Mouse (Mus musculus): ENCODE data around the gene Shroom1. TPM values are rescaled to one million over a fixed set of nuclear protein-coding genes. Genes with fewer than 3 reads are reported as not detected.
"Not testable (repeated sequence)": the region's sequence is repeated elsewhere in the genome, so short reads cannot be mapped to it uniquely, and the experiment has no call there.

Gene Shroom1
- polyA plus RNA-seq (2015; fragmentation: Nextera tagmentation; extraction: Ambion mirVana), result 1.7 and 2.3 TPM in 2 replicates

GRCm38 (mm10) chr11:53456474-53457371 is at the start of gene Shroom1, which contains the start of gene Gm10447:
Gene Shroom1 (plus strand): TSS chr11:53457205.
Gene Gm10447 (minus strand): TSS chr11:53457110.
- Histone ChIP-seq H3K27me3 (peaks cover 25% of the 10 kb centered on the region), H3K9ac (peak within 1 kb of the TSS; percentile 60), H3K36me3 (no peaks in the 10 kb centered on the region), H3K4me3 (replicated peaks) (peak within 1 kb of the TSS; percentile 58), H3K4me1 (peaks cover 18% of the 10 kb centered on the region), H3K9me3 (replicated peaks) (no peaks in the 10 kb centered on the region), H3K27ac (0 out of 2 replicates have a peak within 1 kb of the TSS, but pooled peaks have one; percentile 46), H3K4me2 (peak within 1 kb of the TSS; percentile 97)
- peak; percentile 92 for ATAC-seq (replicated peaks; ENCODE audit: low FRiP score)
- 2% methylated on average over 42 of the region's 42 CpGs for WGBS

- H3K36me3 ChIP-seq, result peaks cover 93% of the 10 kb centered on the region
- no peaks in the 10 kb centered on the region for H3K27me3 ChIP-seq
Measured at GRCm38 (mm10) chr11:53411738-53412137, 45.3 kb upstream of the Shroom1 start.

GRCm38 (mm10) chr11:53413871-53414270 is 43.1 kb upstream of the Shroom1 start:
- no peak overlapping the region for H3K4me2 ChIP-seq
- H3K27me3 ChIP-seq, result no peaks in the 10 kb centered on the region
- H3K36me3 ChIP-seq, result peaks cover 95% of the 10 kb centered on the region
- ATAC-seq (replicated peaks; ENCODE audit: low FRiP score), result no peak
- H3K27ac ChIP-seq, result no peak overlapping the region
- H3K4me3 ChIP-seq (replicated peaks), result no peak overlapping the region
- 92% methylated on average over 4 of the region's 4 CpGs for WGBS
- H3K9ac ChIP-seq, result no peak overlapping the region
- no peaks in the 10 kb centered on the region for H3K4me1 ChIP-seq
- no peaks in the 10 kb centered on the region for H3K9me3 ChIP-seq (replicated peaks)

More at GRCm38 (mm10) chr11:53411738-53412137, 45.3 kb upstream of the Shroom1 start:
- Histone ChIP-seq H3K4me3 (replicated peaks) (no peak overlapping the region), H3K27ac (no peak overlapping the region), H3K9ac (no peak overlapping the region), H3K9me3 (replicated peaks) (no peaks in the 10 kb centered on the region), H3K4me2 (no peak overlapping the region), H3K4me1 (no peaks in the 10 kb centered on the region)
- ATAC-seq (replicated peaks; ENCODE audit: low FRiP score), result no peak

- Histone ChIP-seq H3K9ac (no peak overlapping the region), H3K27me3 (no peaks in the 10 kb centered on the region), H3K27ac (no peak overlapping the region), H3K4me3 (replicated peaks) (no peak overlapping the region), H3K9me3 (replicated peaks) (no peaks in the 10 kb centered on the region), H3K4me1 (no peaks in the 10 kb centered on the region), H3K4me2 (no peak overlapping the region), H3K36me3 (peaks cover 81% of the 10 kb centered on the region)
- no peak for ATAC-seq (replicated peaks; ENCODE audit: low FRiP score)
Measured at GRCm38 (mm10) chr11:53418048-53418447, 39.0 kb upstream of the Shroom1 start.

- WGBS, result 88% methylated on average over 4 of the region's 4 CpGs
- H3K4me1 ChIP-seq, result no peaks in the 10 kb centered on the region
- H3K4me3 ChIP-seq (replicated peaks), result no peak within 1 kb of the TSS
- H3K36me3 ChIP-seq, result peaks cover 42% of the 10 kb centered on the region
- no peak for ATAC-seq (replicated peaks; ENCODE audit: low FRiP score)
- H3K27ac ChIP-seq, result no peak within 1 kb of the TSS
- no peaks in the 10 kb centered on the region for H3K9me3 ChIP-seq (replicated peaks)
- no peaks in the 10 kb centered on the region for H3K27me3 ChIP-seq
- no peak within 1 kb of the TSS for H3K4me2 ChIP-seq
- no peak within 1 kb of the TSS for H3K9ac ChIP-seq
Measured at GRCm38 (mm10) chr11:53423036-53423435, 34.0 kb upstream of the Shroom1 start, which contains the start of gene Leap2. Gene Leap2 (minus strand): TSS chr11:53423170.

- no peak overlapping the region for H3K9ac ChIP-seq
- H3K36me3 ChIP-seq, result peaks cover 39% of the 10 kb centered on the region
- 75% methylated on average over 2 of the region's 2 CpGs for WGBS
- ATAC-seq (replicated peaks; ENCODE audit: low FRiP score), result no peak
- H3K27me3 ChIP-seq, result no peaks in the 10 kb centered on the region
- H3K4me1 ChIP-seq, result peaks cover 7% of the 10 kb centered on the region
- no peaks in the 10 kb centered on the region for H3K9me3 ChIP-seq (replicated peaks)
- H3K4me3 ChIP-seq (replicated peaks), result no peak overlapping the region
- H3K4me2 ChIP-seq, result no peak overlapping the region
- no peak overlapping the region for H3K27ac ChIP-seq
Measured at GRCm38 (mm10) chr11:53424826-53425225, 32.2 kb upstream of the Shroom1 start.

GRCm38 (mm10) chr11:53425251-53425650 is 31.8 kb upstream of the Shroom1 start:
- no peak overlapping the region for H3K4me3 ChIP-seq (replicated peaks)
- 49% methylated on average over 3 of the region's 3 CpGs for WGBS
- H3K4me1 ChIP-seq, result peaks cover 9% of the 10 kb centered on the region
- H3K36me3 ChIP-seq, result peaks cover 35% of the 10 kb centered on the region
- H3K4me2 ChIP-seq, result no peak overlapping the region
- H3K9me3 ChIP-seq (replicated peaks), result no peaks in the 10 kb centered on the region
- H3K27me3 ChIP-seq, result no peaks in the 10 kb centered on the region
- no peak for ATAC-seq (replicated peaks; ENCODE audit: low FRiP score)
- H3K27ac ChIP-seq, result no peak overlapping the region; the same call in 1 of the 2 replicates
- H3K9ac ChIP-seq, result no peak overlapping the region

GRCm38 (mm10) chr11:53425711-53426255 is 31.2 kb upstream of the Shroom1 start:
- ATAC-seq (replicated peaks; ENCODE audit: low FRiP score), result no peak
- H3K36me3 ChIP-seq, result peaks cover 30% of the 10 kb centered on the region
- no peak overlapping the region for H3K9ac ChIP-seq
- H3K4me1 ChIP-seq, result peaks cover 9% of the 10 kb centered on the region
- WGBS, result 79% methylated on average over 6 of the region's 6 CpGs
- no peaks in the 10 kb centered on the region for H3K27me3 ChIP-seq
- no peaks in the 10 kb centered on the region for H3K9me3 ChIP-seq (replicated peaks)
- H3K4me3 ChIP-seq (replicated peaks), result no peak overlapping the region
- no peak overlapping the region; the same call in 1 of the 2 replicates for H3K27ac ChIP-seq
- H3K4me2 ChIP-seq, result no peak overlapping the region

GRCm38 (mm10) chr11:53426914-53427313 is 30.1 kb upstream of the Shroom1 start:
- H3K27me3 ChIP-seq; H3K4me3 ChIP-seq (replicated peaks); ATAC-seq (replicated peaks; ENCODE audit: low FRiP score); H3K27ac ChIP-seq; H3K4me2 ChIP-seq; H3K9ac ChIP-seq; H3K9me3 ChIP-seq (replicated peaks): not testable (repeated sequence)
- peaks cover 16% of the 10 kb centered on the region for H3K4me1 ChIP-seq
- WGBS, result 87% methylated on average over 3 of the region's 3 CpGs
- H3K36me3 ChIP-seq, result peaks cover 21% of the 10 kb centered on the region

- WGBS, result 87% methylated on average over 3 of the region's 3 CpGs
Measured at GRCm38 (mm10) chr11:53427993-53428715, 28.9 kb upstream of the Shroom1 start.

GRCm38 (mm10) chr11:53428716-53429057 is 28.3 kb upstream of the Shroom1 start:
- Histone ChIP-seq H3K4me1 (peaks cover 16% of the 10 kb centered on the region), H3K4me2 (no peak overlapping the region), H3K4me3 (replicated peaks) (no peak overlapping the region), H3K36me3 (peaks cover 21% of the 10 kb centered on the region), H3K27ac (no peak overlapping the region), H3K27me3 (no peaks in the 10 kb centered on the region), H3K9me3 (replicated peaks) (no peaks in the 10 kb centered on the region), H3K9ac (no peak overlapping the region)
- 94% methylated on average over 5 of the region's 5 CpGs for WGBS
- no peak for ATAC-seq (replicated peaks; ENCODE audit: low FRiP score)

More at GRCm38 (mm10) chr11:53427993-53428715, 28.9 kb upstream of the Shroom1 start:
- Histone ChIP-seq H3K27me3 (no peaks in the 10 kb centered on the region), H3K27ac (no peak overlapping the region), H3K4me3 (replicated peaks) (no peak overlapping the region), H3K9me3 (replicated peaks) (no peaks in the 10 kb centered on the region), H3K4me1 (peaks cover 16% of the 10 kb centered on the region), H3K36me3 (peaks cover 21% of the 10 kb centered on the region), H3K9ac (no peak overlapping the region), H3K4me2 (no peak overlapping the region)
- no peak for ATAC-seq (replicated peaks; ENCODE audit: low FRiP score)

- no peak for ATAC-seq (replicated peaks; ENCODE audit: low FRiP score)
- no peaks in the 10 kb centered on the region for H3K27me3 ChIP-seq
- H3K9me3 ChIP-seq (replicated peaks), result no peaks in the 10 kb centered on the region
- peaks cover 16% of the 10 kb centered on the region for H3K4me1 ChIP-seq
- H3K9ac ChIP-seq, result 0 out of 2 replicates have a peak overlapping the region, but pooled peaks have one; percentile 87
- H3K4me2 ChIP-seq, result peak overlapping the region; percentile 81
- H3K27ac ChIP-seq, result no peak overlapping the region
- peak overlapping the region; percentile 98; the same call in 1 of the 2 replicates for H3K4me3 ChIP-seq (replicated peaks)
- H3K36me3 ChIP-seq, result peaks cover 21% of the 10 kb centered on the region
Measured at GRCm38 (mm10) chr11:53429182-53429581, 27.8 kb upstream of the Shroom1 start.

Data from kidney, embryonic 15.5 days (tissue).